Mouse (Mus musculus) intestine, embryonic 16.5 days (tissue): ENCODE results near the gene Cdkl5. TPM values are rescaled to one million over a fixed set of nuclear protein-coding genes. Genes with fewer than 3 reads are reported as not detected.

Source experiments
- polyA plus RNA-seq: library from polyadenylated mRNA; unstranded; fragments of >200 nt; fragmentation: Nextera tagmentation; extraction: Ambion mirVana; gene quantifications from 2 replicates; pipeline ENCODE4 v1.2.1, GENCODE M21; 2015

Cdkl5 gene
- polyA plus RNA-seq, 1 experiment from 2014 or later: 1.5 TPM

Other genes starting within 250 kb of the Cdkl5 start
- not detected in 2 replicates for gene Rs1, start 226.7 kb downstream of the Cdkl5 start, polyA plus RNA-seq
- 0.10 and 0.11 TPM in 2 replicates for gene Gja6, start 87.7 kb downstream of the Cdkl5 start, polyA plus RNA-seq
- gene Scml2, start 122.5 kb upstream of the Cdkl5 start, polyA plus RNA-seq: 1.6 and 2.0 TPM in 2 replicates